Mouse (Mus musculus): Measurements from ENCODE around the gene Fbxo48. TPM values are rescaled to one million over a fixed set of nuclear protein-coding genes. Genes with fewer than 3 reads are reported as not detected.

Gene Fbxo48
- total RNA-seq (2021) (under 1 TPM; 0.30 to 0.37 TPM), polyA plus RNA-seq (2012; rRNA removed) (0.06 and 0.18 TPM in 2 replicates)
- long read RNA-seq, result 0 reads

- H3K9ac ChIP-seq (ENCODE audit: low read depth, low read length), result peak within 1 kb of the TSS; percentile 72
- TF ChIP-seq POLR2A (IDR thresholded peaks at IDR 0.05; ENCODE audit: insufficient read depth, low read depth, low read length), result 0 out of 2 replicates have a peak, but pooled peaks have one; percentile 40
- no peak for TF ChIP-seq CTCF (IDR thresholded peaks at IDR 0.05)
- H3K27me3 ChIP-seq (ENCODE audit: control insufficient read depth, insufficient read depth, low read length), result no peaks in the 10 kb centered on the region
- peak; percentile 97 for DNase-seq
- no peaks in the 10 kb centered on the region for H3K36me3 ChIP-seq (ENCODE audit: control insufficient read depth, insufficient read depth, low read length)
- H3K79me2 ChIP-seq (replicated peaks; ENCODE audit: control insufficient read depth, insufficient read depth, low read length), result no peaks in the 10 kb centered on the region
- WGBS, result 0% methylated on average over 38 of the region's 38 CpGs
- intact Hi-C loops (cut with DNase I), result loop anchor here (2.0 to 5.0 kb wide), 4 partner anchors 101 to 444 kb away; partner anchors contain the start of genes Cnrip1, Plek, Pno1 and Ppp3r1
- H3K27ac ChIP-seq, result no peak within 1 kb of the TSS; the same call in 1 of the 2 replicates
- H3K4me1 ChIP-seq (ENCODE audit: control insufficient read depth, insufficient read depth, low read length), result peaks cover 4% of the 10 kb centered on the region; the same call in 1 of the 2 replicates
- H3K4me3 ChIP-seq, result peak within 1 kb of the TSS; percentile 79
Observed at GRCm38 (mm10) chr11:16950976-16951760, at the start of gene Fbxo48. Fbxo48 (plus strand) TSS chr11:16951375.

- Histone ChIP-seq H3K27ac (no peak overlapping the region), H3K4me1 (ENCODE audit: control insufficient read depth, insufficient read depth, low read length) (no peaks in the 10 kb centered on the region), H3K9ac (ENCODE audit: low read depth, low read length) (no peak overlapping the region), H3K4me3 (no peak overlapping the region), H3K36me3 (ENCODE audit: control insufficient read depth, insufficient read depth, low read length) (peaks cover 2% of the 10 kb centered on the region; the same call in 1 of the 2 replicates), H3K79me2 (replicated peaks; ENCODE audit: control insufficient read depth, insufficient read depth, low read length) (no peaks in the 10 kb centered on the region), H3K27me3 (ENCODE audit: control insufficient read depth, insufficient read depth, low read length) (no peaks in the 10 kb centered on the region)
- WGBS, result 64% methylated on average over 8 of the region's 8 CpGs
- intact Hi-C loops (cut with DNase I), result no loop called here
- DNase-seq, result peak in 1 of 2 experiments; percentile 11
- TF ChIP-seq EP300 (IDR thresholded peaks at IDR 0.05; ENCODE audit: insufficient read depth, low read depth, low read length) (no peak), CTCF (IDR thresholded peaks at IDR 0.05) (no peak), POLR2A (IDR thresholded peaks at IDR 0.05; ENCODE audit: insufficient read depth, low read depth, low read length) (no peak)
Observed at GRCm38 (mm10) chr11:16904302-16905011, 46.7 kb upstream of the Fbxo48 start.

- no peak overlapping the region for H3K27ac ChIP-seq
- no peaks in the 10 kb centered on the region for H3K27me3 ChIP-seq (ENCODE audit: control insufficient read depth, insufficient read depth, low read length)
- no peak for DNase-seq
- H3K79me2 ChIP-seq (replicated peaks; ENCODE audit: control insufficient read depth, insufficient read depth, low read length), result no peaks in the 10 kb centered on the region
- H3K4me1 ChIP-seq (ENCODE audit: control insufficient read depth, insufficient read depth, low read length), result no peaks in the 10 kb centered on the region
- 57% methylated on average over 3 of the region's 3 CpGs for WGBS
- H3K4me3 ChIP-seq, result no peak overlapping the region
- intact Hi-C loops (cut with DNase I), result no loop called here
- H3K9ac ChIP-seq (ENCODE audit: low read depth, low read length), result no peak overlapping the region
- TF ChIP-seq POLR2A (IDR thresholded peaks at IDR 0.05; ENCODE audit: insufficient read depth, low read depth, low read length) (no peak), EP300 (IDR thresholded peaks at IDR 0.05; ENCODE audit: insufficient read depth, low read depth, low read length) (no peak), CTCF (IDR thresholded peaks at IDR 0.05) (no peak)
- peaks cover 2% of the 10 kb centered on the region; the same call in 1 of the 2 replicates for H3K36me3 ChIP-seq (ENCODE audit: control insufficient read depth, insufficient read depth, low read length)
Observed at GRCm38 (mm10) chr11:16905012-16905332, 46.2 kb upstream of the Fbxo48 start.

- H3K4me1 ChIP-seq (ENCODE audit: control insufficient read depth, insufficient read depth, low read length), result no peaks in the 10 kb centered on the region
- 96% methylated on average over 2 of the region's 2 CpGs for WGBS
- DNase-seq, result no peak
- H3K9ac ChIP-seq (ENCODE audit: low read depth, low read length), result no peak overlapping the region
- H3K79me2 ChIP-seq (replicated peaks; ENCODE audit: control insufficient read depth, insufficient read depth, low read length), result no peaks in the 10 kb centered on the region
- peaks cover 2% of the 10 kb centered on the region; the same call in 1 of the 2 replicates for H3K36me3 ChIP-seq (ENCODE audit: control insufficient read depth, insufficient read depth, low read length)
- TF ChIP-seq POLR2A (IDR thresholded peaks at IDR 0.05; ENCODE audit: insufficient read depth, low read depth, low read length), result no peak
- no peak for TF ChIP-seq EP300 (IDR thresholded peaks at IDR 0.05; ENCODE audit: insufficient read depth, low read depth, low read length)
- TF ChIP-seq CTCF (IDR thresholded peaks at IDR 0.05), result no peak
- no peak overlapping the region for H3K4me3 ChIP-seq
- intact Hi-C loops (cut with DNase I), result no loop called here
- H3K27me3 ChIP-seq (ENCODE audit: control insufficient read depth, insufficient read depth, low read length), result no peaks in the 10 kb centered on the region
- no peak overlapping the region for H3K27ac ChIP-seq
Observed at GRCm38 (mm10) chr11:16906530-16906929, 44.6 kb upstream of the Fbxo48 start.

GRCm38 (mm10) chr11:16907517-16908129 lies 43.6 kb upstream of the Fbxo48 start:
- Histone ChIP-seq H3K27me3 (ENCODE audit: control insufficient read depth, insufficient read depth, low read length) (no peaks in the 10 kb centered on the region), H3K4me1 (ENCODE audit: control insufficient read depth, insufficient read depth, low read length) (no peaks in the 10 kb centered on the region), H3K36me3 (ENCODE audit: control insufficient read depth, insufficient read depth, low read length) (peaks cover 2% of the 10 kb centered on the region; the same call in 1 of the 2 replicates), H3K9ac (ENCODE audit: low read depth, low read length) (no peak overlapping the region), H3K27ac (no peak overlapping the region), H3K79me2 (replicated peaks; ENCODE audit: control insufficient read depth, insufficient read depth, low read length) (no peaks in the 10 kb centered on the region), H3K4me3 (no peak overlapping the region)
- no peak for TF ChIP-seq EP300 (IDR thresholded peaks at IDR 0.05; ENCODE audit: insufficient read depth, low read depth, low read length)
- no peak for DNase-seq
- 90% methylated on average over 1 of the region's 1 CpGs for WGBS
- intact Hi-C loops (cut with DNase I), result no loop called here

Measured in heart, adult 2 months (tissue).